Comparison of ENCODE assay signal across 8 mouse cellular contexts in the genomic region with DNA sequence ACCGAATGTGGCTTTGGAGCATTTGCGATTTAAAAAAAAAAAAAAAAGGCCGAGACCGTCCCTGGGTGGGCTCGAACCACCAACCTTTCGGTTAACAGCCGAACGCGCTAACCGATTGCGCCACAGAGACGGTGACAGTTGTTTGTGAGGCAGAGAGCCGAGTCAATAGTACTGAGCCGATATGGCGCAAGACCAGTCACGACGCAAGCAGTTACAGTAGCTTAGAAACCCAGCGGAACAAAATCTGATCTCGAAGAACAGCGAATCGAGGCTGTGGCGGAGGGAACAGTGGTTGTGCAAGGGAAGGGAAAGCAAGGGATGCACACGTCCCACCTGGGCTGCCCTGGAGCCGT. TPM values are rescaled to one million over a fixed set of nuclear protein-coding genes. Genes with fewer than 3 reads are reported as not detected.
DNase-seq lines count a peak whose midpoint lies in the region; ATAC-seq and TF ChIP-seq lines count a peak whose summit lies in the region.

No protein-coding gene starts in this region.

- H3K79me2 ChIP-seq in myocyte (ENCODE audit: control insufficient read depth, insufficient read depth), result peaks cover 44% of the 10 kb centered on the region

- ATAC-seq in embryonic facial prominence, embryonic 14.5 days (ENCODE audit: low read depth), result no peak
- no peak for ATAC-seq in kidney, embryonic 15.5 days (replicated peaks; ENCODE audit: low FRiP score)
- peak; percentile 13 for ATAC-seq in liver, embryonic 11.5 days (replicated peaks; ENCODE audit: low FRiP score)

- H3K4me3 ChIP-seq in embryonic facial prominence, embryonic 14.5 days (ENCODE audit: low read depth, low read length), result peak overlapping the region; percentile 59
- H3K4me3 ChIP-seq in heart, embryonic 10.5 days, result peak overlapping the region; percentile 96
- peak overlapping the region; percentile 95 for H3K4me3 ChIP-seq in kidney, embryonic 15.5 days (replicated peaks)
- peak overlapping the region; percentile 80 for H3K4me3 ChIP-seq in liver, embryonic 11.5 days (ENCODE audit: low read depth, low read length)
- H3K4me3 ChIP-seq in myocyte, result peak overlapping the region; percentile 85

- H3K9me3 ChIP-seq in embryonic facial prominence, embryonic 14.5 days (ENCODE audit: control insufficient read depth, low read length), result no peaks in the 10 kb centered on the region
- H3K9me3 ChIP-seq in heart, embryonic 10.5 days, result no peaks in the 10 kb centered on the region
- no peaks in the 10 kb centered on the region for H3K9me3 ChIP-seq in kidney, embryonic 15.5 days (replicated peaks)
- H3K9me3 ChIP-seq in liver, embryonic 11.5 days (ENCODE audit: control insufficient read depth, low read length), result no peaks in the 10 kb centered on the region

- H3K4me2 ChIP-seq in embryonic facial prominence, embryonic 14.5 days (ENCODE audit: low read depth, low read length), result peak overlapping the region; percentile 64
- H3K4me2 ChIP-seq in kidney, embryonic 15.5 days, result peak overlapping the region; percentile 80
- peak overlapping the region; percentile 93 for H3K4me2 ChIP-seq in liver, embryonic 11.5 days
- H3K4me2 ChIP-seq in myocyte (ENCODE audit: low read depth), result peak overlapping the region; percentile 92

- H3K27ac ChIP-seq in embryonic facial prominence, embryonic 14.5 days (replicated peaks; ENCODE audit: low read depth, low read length), result peak overlapping the region; percentile 77
- H3K27ac ChIP-seq in heart, embryonic 10.5 days, result peak overlapping the region; percentile 66
- peak overlapping the region; percentile 91 for H3K27ac ChIP-seq in kidney, embryonic 15.5 days
- H3K27ac ChIP-seq in liver, embryonic 11.5 days (ENCODE audit: low read depth, low read length), result peak overlapping the region; percentile 57

- H3K9ac ChIP-seq in embryonic facial prominence, embryonic 14.5 days (ENCODE audit: low read depth, low read length), result peak overlapping the region; percentile 56
- H3K9ac ChIP-seq in kidney, embryonic 15.5 days, result peak overlapping the region; percentile 67
- peak overlapping the region; percentile 73 for H3K9ac ChIP-seq in liver, embryonic 11.5 days (ENCODE audit: low read depth, low read length)

- peaks cover 18% of the 10 kb centered on the region for H3K4me1 ChIP-seq in embryonic facial prominence, embryonic 14.5 days (ENCODE audit: control insufficient read depth, insufficient read depth, low read length)
- peaks cover 41% of the 10 kb centered on the region for H3K4me1 ChIP-seq in heart, embryonic 10.5 days
- peaks cover 42% of the 10 kb centered on the region for H3K4me1 ChIP-seq in kidney, embryonic 15.5 days
- peaks cover 40% of the 10 kb centered on the region for H3K4me1 ChIP-seq in liver, embryonic 11.5 days (replicated peaks; ENCODE audit: control insufficient read depth, insufficient read depth, low read length)

- TF ChIP-seq POLR2A in myocyte (IDR thresholded peaks at IDR 0.05; ENCODE audit: insufficient read length, low read depth), result peak; percentile 38

- DNase-seq in 416B (ENCODE audit: low read depth), result peak; percentile 93
- DNase-seq in adrenal gland, postnatal 36 days, result peak; percentile 87 to 90
- DNase-seq in embryonic facial prominence, embryonic 14.5 days (ENCODE audit: low spot score), result peak; percentile 87
- peak; percentile 93 for DNase-seq in heart, embryonic 10.5 days (ENCODE audit: low spot score)
- peak; percentile 88 for DNase-seq in liver, embryonic 11.5 days (ENCODE audit: low spot score)
- DNase-seq in spleen, postnatal 4 days (ENCODE audit: low spot score in 2 of 2), result peak; percentile 88 to 95

- peaks cover 27% of the 10 kb centered on the region for H3K36me3 ChIP-seq in embryonic facial prominence, embryonic 14.5 days (ENCODE audit: control insufficient read depth, insufficient read depth, low read length)
- H3K36me3 ChIP-seq in heart, embryonic 10.5 days, result peaks cover 27% of the 10 kb centered on the region
- H3K36me3 ChIP-seq in kidney, embryonic 15.5 days, result peaks cover 30% of the 10 kb centered on the region
- H3K36me3 ChIP-seq in liver, embryonic 11.5 days (ENCODE audit: control insufficient read depth, insufficient read depth, low read length), result peaks cover 12% of the 10 kb centered on the region
- no peaks in the 10 kb centered on the region for H3K36me3 ChIP-seq in myocyte (ENCODE audit: control insufficient read depth, insufficient read depth)

- no peaks in the 10 kb centered on the region for H3K27me3 ChIP-seq in embryonic facial prominence, embryonic 14.5 days (replicated peaks; ENCODE audit: control insufficient read depth, insufficient read depth, low read length)
- H3K27me3 ChIP-seq in heart, embryonic 10.5 days (ENCODE audit: insufficient read depth, poor library complexity, severe bottlenecking), result no peaks in the 10 kb centered on the region
- H3K27me3 ChIP-seq in kidney, embryonic 15.5 days, result no peaks in the 10 kb centered on the region
- H3K27me3 ChIP-seq in liver, embryonic 11.5 days (replicated peaks; ENCODE audit: control insufficient read depth, insufficient read depth, low read length), result peaks cover 19% of the 10 kb centered on the region
- no peaks in the 10 kb centered on the region for H3K27me3 ChIP-seq in myocyte (ENCODE audit: control insufficient read depth, insufficient read depth, insufficient read length)

- H3ac ChIP-seq in myocyte (ENCODE audit: control insufficient read depth, insufficient read length), result peak overlapping the region; percentile 36

- under 1% methylated on average over 24 of the region's 24 CpGs for WGBS in embryonic facial prominence, embryonic 14.5 days
- WGBS in heart, embryonic 10.5 days, result under 1% methylated on average over 24 of the region's 24 CpGs
- under 1% methylated on average over 24 of the region's 24 CpGs for WGBS in kidney, embryonic 15.5 days
- WGBS in liver, embryonic 11.5 days, result 1% methylated on average over 24 of the region's 24 CpGs

TF ChIP-seq in myocyte, 11 proteins besides CTCF, POLR2A, EP300 and RAD21:
- TF ChIP-seq TCF3 (IDR thresholded peaks at IDR 0.05; ENCODE audit: insufficient read length, low read depth), result no peak
- TF ChIP-seq CEBPB (IDR thresholded peaks at IDR 0.05; ENCODE audit: insufficient read depth, poor library complexity, severe bottlenecking), result peak; percentile 94
- TF ChIP-seq MYOD1 (IDR thresholded peaks at IDR 0.05; ENCODE audit: control insufficient read depth in 1 of 3, insufficient read length in 2 of 3, low read depth in 2 of 3), result peak in 1 of 3 experiments; percentile 20
- TF ChIP-seq POLR2AphosphoS2 (IDR thresholded peaks at IDR 0.05; ENCODE audit: insufficient read length, low read depth), result no peak

RNA-seq across cellular contexts. Expression of gene Psmb3, which starts 0.8 kb away (rescaled TPM):
- total RNA-seq in adrenal gland, postnatal 36 days (2021), result 100 to 1,000 TPM; 227 to 235 TPM
- polyA plus RNA-seq in embryonic facial prominence, embryonic 14.5 days (2014; fragmentation: Nextera tagmentation; extraction: Ambion mirVana), result 474 and 478 TPM in 2 replicates
- 517 and 557 TPM in 2 replicates for polyA plus RNA-seq in heart, embryonic 10.5 days (2016; fragmentation: Nextera tagmentation; extraction: Ambion mirVana)
- polyA plus RNA-seq in kidney, embryonic 15.5 days (2015; fragmentation: Nextera tagmentation; extraction: Ambion mirVana), result 475 and 488 TPM in 2 replicates
- polyA plus RNA-seq in liver, embryonic 11.5 days (2014; fragmentation: Nextera tagmentation; extraction: Ambion mirVana), result 558 and 561 TPM in 2 replicates
- polyA plus RNA-seq in myocyte (2012; fragmentation: generic; extraction: Trizol), result 694 TPM

RNA-seq across cellular contexts. Expression of gene Pcgf2, which starts 2.1 kb away (rescaled TPM):
- 10 to 100 TPM; 25.7 to 28.5 TPM for total RNA-seq in adrenal gland, postnatal 36 days (2021)
- 12.7 and 13.2 TPM in 2 replicates for polyA plus RNA-seq in embryonic facial prominence, embryonic 14.5 days (2014; fragmentation: Nextera tagmentation; extraction: Ambion mirVana)
- 9.7 and 13.5 TPM in 2 replicates for polyA plus RNA-seq in heart, embryonic 10.5 days (2016; fragmentation: Nextera tagmentation; extraction: Ambion mirVana)
- polyA plus RNA-seq in kidney, embryonic 15.5 days (2015; fragmentation: Nextera tagmentation; extraction: Ambion mirVana), result 13.2 and 16.6 TPM in 2 replicates
- polyA plus RNA-seq in liver, embryonic 11.5 days (2014; fragmentation: Nextera tagmentation; extraction: Ambion mirVana), result 10.3 and 13.2 TPM in 2 replicates
- 24.3 TPM for polyA plus RNA-seq in myocyte (2012; fragmentation: generic; extraction: Trizol)

RNA-seq across cellular contexts. Expression of gene Cisd3, which starts 16.7 kb away (rescaled TPM):
- 100 to 1,000 TPM; 187 to 222 TPM for total RNA-seq in adrenal gland, postnatal 36 days (2021)
- polyA plus RNA-seq in embryonic facial prominence, embryonic 14.5 days (2014; fragmentation: Nextera tagmentation; extraction: Ambion mirVana), result 24.5 and 29.3 TPM in 2 replicates
- 49.8 and 52.8 TPM in 2 replicates for polyA plus RNA-seq in heart, embryonic 10.5 days (2016; fragmentation: Nextera tagmentation; extraction: Ambion mirVana)
- 41.2 and 42.7 TPM in 2 replicates for polyA plus RNA-seq in kidney, embryonic 15.5 days (2015; fragmentation: Nextera tagmentation; extraction: Ambion mirVana)
- 18.0 and 21.9 TPM in 2 replicates for polyA plus RNA-seq in liver, embryonic 11.5 days (2014; fragmentation: Nextera tagmentation; extraction: Ambion mirVana)
- polyA plus RNA-seq in myocyte (2012; fragmentation: generic; extraction: Trizol), result 112 TPM

RNA-seq across cellular contexts. Expression of gene Mllt6, which starts 39.2 kb away (rescaled TPM):
- 10 to 100 TPM; 38.6 to 41.5 TPM for total RNA-seq in adrenal gland, postnatal 36 days (2021)
- polyA plus RNA-seq in embryonic facial prominence, embryonic 14.5 days (2014; fragmentation: Nextera tagmentation; extraction: Ambion mirVana), result 3.5 and 4.5 TPM in 2 replicates
- 1.7 and 2.2 TPM in 2 replicates for polyA plus RNA-seq in heart, embryonic 10.5 days (2016; fragmentation: Nextera tagmentation; extraction: Ambion mirVana)
- polyA plus RNA-seq in kidney, embryonic 15.5 days (2015; fragmentation: Nextera tagmentation; extraction: Ambion mirVana), result 2.8 and 3.9 TPM in 2 replicates
- polyA plus RNA-seq in liver, embryonic 11.5 days (2014; fragmentation: Nextera tagmentation; extraction: Ambion mirVana), result 0.97 and 1.0 TPM in 2 replicates
- polyA plus RNA-seq in myocyte (2012; fragmentation: generic; extraction: Trizol), result 15.5 TPM

RNA-seq across cellular contexts. Expression of gene Pip4k2b, which starts 42.1 kb away (rescaled TPM):
- total RNA-seq in adrenal gland, postnatal 36 days (2021), result 10 to 100 TPM; 27.5 to 29.6 TPM
- polyA plus RNA-seq in embryonic facial prominence, embryonic 14.5 days (2014; fragmentation: Nextera tagmentation; extraction: Ambion mirVana), result 2.2 and 2.6 TPM in 2 replicates
- polyA plus RNA-seq in heart, embryonic 10.5 days (2016; fragmentation: Nextera tagmentation; extraction: Ambion mirVana), result 0.96 and 1.3 TPM in 2 replicates
- 1.8 and 1.9 TPM in 2 replicates for polyA plus RNA-seq in kidney, embryonic 15.5 days (2015; fragmentation: Nextera tagmentation; extraction: Ambion mirVana)
- polyA plus RNA-seq in liver, embryonic 11.5 days (2014; fragmentation: Nextera tagmentation; extraction: Ambion mirVana), result 0.95 and 1.7 TPM in 2 replicates
- polyA plus RNA-seq in myocyte (2012; fragmentation: generic; extraction: Trizol), result 30.1 TPM
